Mouse (Mus musculus) embryonic stem cell, embryonic (primary cell): ENCODE measurements at regions not wholly inside any gene's neighbourhood (a gene's known extent, or its start where the extent isn't known, plus 50 kb on each side); places are given as distances from the start of the nearest gene placed in this dataset.

Experiments
- CTCF ChIA-PET, 4 experiments: fragments of 300-600 bp in 2 of 4; fragments of 350-600 bp in 2 of 4; sonication (Branson Sonifier 250); formaldehyde crosslinking; loops; one replicate each; lab custom pipeline; 2022; ENCODE audit warnings: inconsistent platforms in 2 of 4; lab: Charles Lee
- POLR2A ChIA-PET, 4 experiments: fragments of 300-600 bp in 2 of 4; fragments of 350-600 bp in 2 of 4; sonication (Branson Sonifier 250); formaldehyde crosslinking; loops; one replicate each; lab custom pipeline; 2022; ENCODE audit warnings: antibody characterized with exemption in 4 of 4, inconsistent platforms in 1 of 4; lab: Charles Lee

DNA sequence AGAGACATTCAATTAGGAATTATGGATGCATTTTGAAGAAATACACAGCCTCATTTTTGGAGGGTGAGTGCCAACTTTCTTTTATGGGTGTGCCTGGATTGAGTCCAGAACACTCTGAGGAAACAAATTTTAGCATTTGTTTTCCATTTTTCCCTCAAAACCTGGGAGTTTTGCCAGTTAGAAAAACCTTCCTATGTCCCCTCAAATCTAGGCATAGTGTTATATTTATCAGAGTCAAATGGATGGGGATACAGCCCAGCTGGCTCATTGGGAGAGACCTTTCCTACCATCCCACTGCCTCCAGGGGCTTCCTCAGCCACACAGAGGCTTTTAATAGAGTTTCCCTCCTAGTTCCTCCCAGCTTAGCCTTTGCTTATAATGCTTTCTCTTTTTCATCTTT lies 290.0 kb upstream of the N4bp1 start:
- ChIA-PET CTCF (no interaction called here), POLR2A (no interaction called here)

DNA sequence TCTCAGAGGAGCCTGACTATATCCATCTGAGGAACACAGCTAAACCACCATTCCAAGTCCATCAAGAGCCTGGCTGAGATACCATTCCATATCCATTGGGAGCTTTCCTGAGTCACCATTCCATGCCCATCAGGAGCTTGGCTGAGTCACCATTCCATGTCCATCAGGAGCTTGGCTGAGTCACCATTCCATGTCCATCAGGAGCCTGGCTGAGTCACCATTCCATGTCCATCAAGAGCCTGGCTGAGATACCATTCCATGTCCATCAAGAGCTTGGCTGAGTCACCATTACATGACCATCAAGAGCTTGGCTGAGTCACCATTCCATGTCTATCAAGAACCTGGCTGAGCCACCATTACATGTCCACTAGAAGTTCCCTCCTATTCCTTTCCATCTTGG lies 288.7 kb upstream of the N4bp1 start:
- ChIA-PET CTCF (no interaction called here), POLR2A (no interaction called here)

GRCm38 (mm10) chr8:87166771-87167170 lies 281.7 kb upstream of the N4bp1 start:
- POLR2A ChIA-PET: no interaction called here
- CTCF ChIA-PET: interaction anchor here in 1 of 4 experiments (0.7 kb wide), 1 partner anchor 463 kb away, joined by 4 read pairs; no protein-coding TSS in a partner anchor

DNA sequence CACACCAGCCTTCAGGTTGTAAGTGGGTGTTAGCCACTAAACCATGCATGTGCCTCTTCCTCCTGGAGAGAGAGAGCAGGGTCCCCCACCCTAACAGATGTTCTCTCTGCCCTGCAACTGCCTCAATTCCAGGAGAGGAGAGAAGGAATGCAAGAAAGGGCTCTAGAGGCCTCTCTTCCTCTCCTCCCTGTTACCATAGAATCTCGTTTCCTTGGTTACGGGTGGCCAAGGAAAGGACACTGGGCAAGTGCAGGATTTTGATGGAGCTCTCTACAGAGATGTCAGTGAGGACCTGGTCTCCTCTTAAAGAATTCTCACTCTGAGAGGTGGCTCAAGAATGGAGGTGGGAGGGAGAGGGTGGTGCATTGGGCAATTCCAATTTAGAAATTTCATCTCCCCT lies 275.4 kb upstream of the N4bp1 start:
- CTCF ChIA-PET: no interaction called here
- POLR2A ChIA-PET: no interaction called here

- ChIA-PET CTCF (interaction anchor here in 1 of 4 experiments (0.6 kb wide), 1 partner anchor 138 kb away, joined by 4 read pairs; no protein-coding TSS in a partner anchor), POLR2A (no interaction called here)
Measured at GRCm38 (mm10) chr8:87158322-87158721, 273.3 kb upstream of the N4bp1 start.

GRCm38 (mm10) chr8:87155819-87156425 lies 270.9 kb upstream of the N4bp1 start:
- POLR2A ChIA-PET: interaction anchor here in 2 of 4 experiments (0.6 to 0.7 kb wide), 2 partner anchors 173 to 1599 kb away, joined by 3 to 5 read pairs; no protein-coding TSS in a partner anchor
- CTCF ChIA-PET: interaction anchor here in 1 of 4 experiments (0.7 kb wide), 1 partner anchor 130 kb away, joined by 4 read pairs; no protein-coding TSS in a partner anchor

DNA sequence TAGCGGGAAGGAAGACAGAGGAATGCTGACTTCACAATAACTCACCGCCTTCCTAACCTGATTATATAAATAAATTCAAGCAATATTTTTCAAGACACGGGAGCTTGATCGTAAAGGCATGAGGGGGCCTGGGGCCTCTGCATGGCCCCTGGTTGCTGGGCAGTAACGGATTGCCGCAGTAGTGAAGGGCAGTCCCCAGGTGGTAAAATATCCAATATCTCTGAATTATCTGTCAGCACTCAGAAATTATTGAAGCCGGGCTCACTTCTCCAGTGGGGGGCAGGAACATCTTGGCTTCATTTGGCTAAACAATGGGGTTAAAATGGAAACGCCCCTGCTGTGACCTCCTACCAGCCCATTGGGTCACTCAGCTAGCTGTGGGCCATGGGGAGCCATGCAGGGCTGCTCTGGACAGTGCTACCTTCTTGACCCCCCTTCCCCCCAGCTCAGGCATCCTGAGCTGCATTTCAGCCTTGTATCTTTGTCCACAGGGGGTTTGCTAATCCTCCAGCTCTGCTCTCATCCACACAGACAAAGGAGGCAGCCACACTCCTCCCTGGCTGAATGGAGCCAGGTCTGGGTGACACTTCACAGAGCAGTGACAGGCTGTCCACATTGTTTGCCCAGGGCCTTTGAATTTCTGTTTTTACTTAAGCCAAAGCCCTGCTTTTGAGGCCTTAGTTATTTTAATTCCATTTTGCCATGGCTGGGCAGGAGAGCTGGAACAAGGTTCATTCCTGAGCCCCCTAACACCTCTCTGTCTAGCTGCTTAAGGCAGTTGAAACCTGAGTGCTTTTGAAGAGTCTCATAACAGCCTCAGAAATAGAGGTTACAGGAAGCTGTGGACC lies 267.2 kb upstream of the N4bp1 start:
- CTCF ChIA-PET: no interaction called here

DNA sequence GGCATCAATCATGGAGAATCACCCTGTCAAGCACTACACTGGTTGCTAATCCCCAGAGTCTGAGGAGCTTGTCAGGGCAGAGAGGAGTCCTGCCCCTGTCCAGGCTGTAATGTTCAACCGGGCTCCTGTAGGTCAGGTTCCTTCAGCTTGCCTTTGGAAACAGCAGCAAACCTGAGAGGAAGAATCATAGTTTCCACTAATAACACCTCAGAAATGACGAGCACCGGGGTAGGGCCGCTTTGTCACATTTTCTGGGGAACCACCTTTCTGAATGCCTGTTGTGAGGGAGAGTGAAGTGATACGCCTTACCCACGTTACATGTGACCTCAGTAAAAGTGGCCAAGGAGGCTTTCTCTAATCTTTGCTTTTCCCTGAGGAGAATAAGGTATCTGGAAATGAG lies 263.8 kb upstream of the N4bp1 start:
- CTCF ChIA-PET: no interaction called here
- POLR2A ChIA-PET: no interaction called here

More for the DNA sequence above, 267.2 kb upstream of the N4bp1 start:
- POLR2A ChIA-PET: interaction anchor here in 1 of 4 experiments (0.6 kb wide), 1 partner anchor 1320 kb away, joined by 3 read pairs; no protein-coding TSS in a partner anchor

GRCm38 (mm10) chr8:87147704-87148103 lies 262.6 kb upstream of the N4bp1 start:
- ChIA-PET POLR2A (interaction anchor here in 2 of 4 experiments (0.6 to 1.2 kb wide), 3 partner anchors 20 to 872 kb away, joined by 3 to 4 read pairs (median 3); no protein-coding TSS in a partner anchor), CTCF (interaction anchor here in 1 of 4 experiments (0.6 kb wide), 1 partner anchor 719 kb away, joined by 5 read pairs; no protein-coding TSS in a partner anchor)

DNA sequence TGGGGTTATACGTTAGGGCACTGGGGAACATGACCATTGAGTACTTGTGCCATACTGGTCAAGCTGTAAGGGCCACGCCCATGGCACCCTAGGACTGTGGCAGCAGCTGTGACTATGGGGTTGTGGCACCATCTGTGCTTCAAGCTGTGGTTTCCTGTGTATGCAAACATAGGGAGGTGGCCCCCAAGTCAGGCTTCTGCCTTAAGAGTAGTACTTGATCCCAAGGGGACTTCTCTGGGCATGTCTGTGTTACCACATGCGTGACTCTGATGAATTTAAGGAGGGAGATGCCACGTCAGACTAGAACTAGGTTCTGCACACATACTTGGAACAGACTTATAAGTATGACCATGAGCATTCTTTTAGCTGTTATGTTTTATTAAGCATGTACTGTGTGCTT lies 252.4 kb upstream of the N4bp1 start:
- POLR2A ChIA-PET: interaction anchor here in 1 of 4 experiments (1.2 kb wide), 1 partner anchor 96 kb away, joined by 4 read pairs; no protein-coding TSS in a partner anchor
- CTCF ChIA-PET: no interaction called here

GRCm38 (mm10) chr8:87131716-87132115 lies 246.7 kb upstream of the N4bp1 start:
- ChIA-PET CTCF (no interaction called here), POLR2A (no interaction called here)

GRCm38 (mm10) chr8:87130691-87131090 lies 245.6 kb upstream of the N4bp1 start:
- POLR2A ChIA-PET: interaction anchor here in 1 of 4 experiments (0.6 kb wide), 1 partner anchor 1046 kb away, joined by 3 read pairs; no protein-coding TSS in a partner anchor
- CTCF ChIA-PET: no interaction called here

DNA sequence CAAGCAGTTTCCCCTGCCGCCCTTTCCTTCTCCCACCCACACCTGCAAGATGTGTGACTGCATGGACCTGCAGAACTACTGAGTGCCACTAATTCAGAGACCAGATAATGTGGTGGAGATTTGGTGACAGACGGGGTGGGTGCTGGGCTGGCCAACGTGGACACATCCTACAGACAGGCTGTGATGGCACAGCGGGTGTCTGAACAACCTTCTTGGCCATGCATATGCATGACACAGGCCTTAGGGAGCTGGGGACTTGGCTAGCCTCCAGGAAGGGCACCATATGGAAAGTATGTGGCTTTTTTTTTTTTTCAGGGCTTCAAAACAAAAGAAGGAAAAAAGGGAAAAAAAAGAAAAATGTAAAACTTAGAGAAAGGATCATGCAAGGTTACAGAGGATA lies 243.5 kb upstream of the N4bp1 start:
- ChIA-PET CTCF (no interaction called here), POLR2A (no interaction called here)

DNA sequence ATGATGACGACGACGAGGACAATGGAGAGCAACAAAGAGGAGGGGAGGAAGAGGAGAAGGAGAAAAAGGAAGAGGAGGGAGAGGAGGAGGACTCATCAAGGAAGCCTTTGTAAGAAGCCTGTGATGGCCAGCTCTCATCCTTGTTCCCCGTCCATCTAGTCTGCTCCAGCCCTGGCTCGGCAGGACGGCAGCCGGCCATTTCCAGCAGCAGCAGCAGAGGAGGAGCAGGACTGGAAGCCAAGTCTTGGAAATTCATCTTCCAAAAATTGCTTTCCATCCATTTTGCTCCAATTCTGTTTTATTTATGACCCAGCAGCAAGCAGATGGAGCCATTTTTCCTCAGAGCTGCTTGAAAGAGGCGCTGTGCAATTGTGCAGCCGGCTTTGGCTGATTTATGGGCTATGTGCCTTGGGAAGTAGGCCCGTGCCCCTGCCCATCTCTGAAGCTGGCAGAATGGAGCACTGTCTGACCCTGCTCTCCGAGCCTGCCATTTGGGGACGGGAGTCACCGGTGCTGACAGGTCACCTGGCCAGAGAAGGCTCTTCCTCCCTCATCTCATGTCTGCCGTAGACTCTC lies 231.2 kb upstream of the N4bp1 start:
- POLR2A ChIA-PET: no interaction called here
- CTCF ChIA-PET: interaction anchor here in 1 of 4 experiments (0.5 kb wide), 1 partner anchor 137 kb away, joined by 3 read pairs; no protein-coding TSS in a partner anchor

DNA sequence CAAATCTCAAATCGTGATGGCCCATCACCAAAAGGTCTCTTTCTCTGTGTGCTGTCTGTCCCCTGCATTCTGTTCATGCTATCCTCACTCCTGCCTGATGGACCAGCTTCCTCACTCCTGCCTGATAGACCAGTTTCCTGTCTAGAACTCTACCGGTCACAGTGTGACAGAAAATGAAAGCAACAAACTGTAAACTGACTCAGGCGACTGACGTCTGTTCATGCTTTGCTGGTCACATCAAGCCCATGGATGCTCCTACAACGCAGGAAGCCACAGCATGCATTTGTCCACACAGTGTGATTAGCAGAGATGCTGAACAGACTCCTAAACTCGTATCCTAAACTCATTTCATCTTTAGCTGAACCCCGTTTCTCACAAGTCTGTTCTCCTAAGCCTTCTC lies 227.3 kb upstream of the N4bp1 start:
- CTCF ChIA-PET: interaction anchor here in 1 of 4 experiments (0.7 kb wide), 1 partner anchor 425 kb away, joined by 3 read pairs; no protein-coding TSS in a partner anchor
- POLR2A ChIA-PET: no interaction called here

- POLR2A ChIA-PET: no interaction called here
- CTCF ChIA-PET: no interaction called here
Measured at GRCm38 (mm10) chr8:87105106-87105505, 220.0 kb upstream of the N4bp1 start.

DNA sequence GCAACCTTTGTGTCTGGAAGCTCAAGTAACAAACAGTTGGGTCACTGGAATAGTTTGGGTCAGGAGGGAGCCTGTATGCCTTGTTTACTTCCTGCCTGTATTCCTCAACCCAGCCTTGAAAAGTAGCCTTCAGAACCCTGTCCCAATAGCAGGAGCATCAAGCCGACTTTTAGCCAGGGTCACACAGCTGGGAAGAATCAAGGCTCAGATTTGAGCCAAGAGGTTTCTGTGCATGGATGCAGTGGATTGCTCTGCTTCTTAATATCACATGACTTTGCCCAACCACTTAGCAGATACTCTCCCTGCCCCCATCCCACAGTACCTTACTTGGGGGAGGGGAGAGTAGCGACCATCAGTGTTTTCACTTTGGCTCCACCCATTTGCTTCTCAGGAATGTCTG lies 210.2 kb upstream of the N4bp1 start:
- CTCF ChIA-PET: no interaction called here
- POLR2A ChIA-PET: no interaction called here

- POLR2A ChIA-PET: no interaction called here
- CTCF ChIA-PET: no interaction called here
Measured at GRCm38 (mm10) chr8:87094685-87095084, 209.6 kb upstream of the N4bp1 start.

DNA sequence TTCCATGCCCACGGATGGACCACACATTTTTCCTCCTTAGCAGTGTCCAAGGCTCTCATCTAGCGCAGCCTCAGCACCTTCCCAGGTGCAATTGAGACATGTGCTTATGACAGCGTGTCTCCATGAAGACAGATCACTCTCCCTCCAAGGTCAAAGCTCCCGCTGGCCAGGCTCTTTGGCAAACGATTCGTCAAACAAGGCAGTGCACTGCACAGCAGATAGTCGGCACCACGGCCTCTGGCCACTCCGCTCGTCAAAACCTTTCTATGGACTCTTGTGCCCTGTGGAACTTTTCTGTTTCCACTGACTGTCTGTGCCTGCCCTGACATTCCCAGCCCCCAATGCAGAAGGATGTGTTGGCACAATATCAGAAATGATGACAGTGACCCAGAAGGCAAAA lies 208.7 kb upstream of the N4bp1 start:
- ChIA-PET CTCF (no interaction called here), POLR2A (no interaction called here)

GRCm38 (mm10) chr8:87093081-87093480 lies 208.0 kb upstream of the N4bp1 start:
- POLR2A ChIA-PET: no interaction called here
- CTCF ChIA-PET: no interaction called here
